Mouse (Mus musculus) regulatory T cell (primary cell): ENCODE data around the gene Msl3.

Experiments
- in situ Hi-C: fragments of 300-600 bp; cut with MboI, MseI; formaldehyde crosslinking; loops from one replicate; pipeline ENCODE4 v1.15.1; 2025; ENCODE audit warnings: high pct_unique_total_duplicates

The Msl3 gene

GRCm38 (mm10) chrX:168673525-168674406 is at the start of gene Msl3:
TSS of gene Msl3 (minus strand) at chrX:168673898.
- in situ Hi-C loops = loop anchor here (25.0 kb wide), 1 partner anchor 639 kb away; the partner anchor contains the start of gene Hccs

DNA sequence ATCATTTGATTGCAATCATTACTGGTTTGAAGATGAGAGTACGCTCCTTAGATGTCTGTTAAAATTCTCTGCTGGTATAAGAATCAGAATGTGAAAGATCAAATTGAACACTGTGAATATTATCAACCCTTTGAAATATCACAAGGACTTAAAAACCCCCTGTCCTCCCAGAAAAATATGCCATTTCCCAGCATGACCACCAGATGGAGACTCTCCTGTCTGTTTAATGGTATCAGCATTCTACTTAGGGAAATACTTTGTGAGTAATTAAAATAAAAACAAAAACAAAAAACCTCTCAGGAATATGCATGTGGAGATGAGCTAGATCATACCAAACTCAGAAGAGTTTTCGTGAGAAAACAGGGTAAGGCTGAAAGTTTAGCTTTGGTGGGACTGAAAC is 44.3 kb upstream of the Msl3 start:
- in situ Hi-C loops = no loop called here

- in situ Hi-C loops = loop anchor here (25.0 kb wide), 1 partner anchor 638 kb away; the partner anchor contains the start of gene Hccs
Observed at GRCm38 (mm10) chrX:168674407-168674962, 787 bp upstream of the Msl3 start.

DNA sequence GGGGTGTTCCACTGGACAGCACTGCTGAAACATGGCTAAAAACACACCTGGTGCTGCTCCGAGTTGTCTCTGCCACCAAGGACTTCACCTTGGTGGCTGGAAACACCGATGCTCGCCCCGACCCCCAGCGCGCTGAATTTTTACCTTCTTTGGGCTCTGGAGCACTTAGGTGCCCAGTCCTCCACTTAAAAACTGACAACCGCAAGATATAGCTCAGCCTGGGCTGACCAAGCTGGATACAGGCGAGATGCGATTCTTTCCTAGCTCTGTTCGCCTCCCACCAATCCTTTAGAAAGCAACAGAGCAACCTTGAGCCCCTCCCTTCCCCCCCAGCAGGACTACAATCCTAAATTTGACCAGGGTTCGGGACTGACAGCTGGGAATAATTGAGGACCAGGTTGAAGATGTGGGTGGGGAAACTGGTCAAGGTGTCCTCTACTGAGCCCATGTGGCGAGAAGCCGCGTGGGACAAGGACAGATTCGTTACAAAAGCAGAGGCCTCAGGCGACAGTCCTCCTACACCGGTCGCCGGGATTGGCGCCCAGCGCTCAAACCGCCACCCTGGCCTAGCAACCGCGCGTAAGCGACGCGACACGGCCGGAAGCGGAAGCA is 679 bp downstream of the Msl3 start:
- in situ Hi-C loops = loop anchor here (25.0 kb wide), 1 partner anchor 639 kb away; the partner anchor contains the start of gene Hccs

- in situ Hi-C loops = loop anchor here (25.0 kb wide), 1 partner anchor 640 kb away; the partner anchor contains the start of gene Hccs
Observed at GRCm38 (mm10) chrX:168672425-168672824, 1.3 kb downstream of the Msl3 start.

GRCm38 (mm10) chrX:168663982-168664689 is 9.6 kb downstream of the Msl3 start:
- in situ Hi-C loops = loop anchor here (25.0 kb wide), 1 partner anchor 648 kb away; the partner anchor contains the start of gene Hccs

DNA sequence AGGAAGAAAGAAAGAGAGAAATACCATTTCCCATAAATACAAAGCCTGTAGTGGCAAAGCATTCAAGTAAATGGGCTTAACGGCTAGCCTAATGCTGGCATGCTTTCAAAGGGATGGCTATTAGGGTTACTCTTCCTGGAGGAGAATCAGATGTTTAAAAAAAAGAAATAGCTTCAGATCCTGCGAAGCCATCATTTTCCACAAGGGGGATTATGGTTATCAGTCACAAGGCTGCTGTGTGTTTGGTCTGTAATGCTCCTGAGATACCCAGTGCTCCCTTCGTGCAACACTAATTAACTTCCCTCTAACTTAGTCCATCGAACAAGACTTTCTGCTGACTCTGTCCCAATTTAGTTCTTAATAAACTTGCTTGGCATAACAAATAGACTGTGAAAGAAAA is 13.5 kb downstream of the Msl3 start:
- in situ Hi-C loops = loop anchor here (25.0 kb wide), 1 partner anchor 652 kb away; the partner anchor contains the start of gene Hccs

GRCm38 (mm10) chrX:168659803-168660202 is 13.9 kb downstream of the Msl3 start:
- in situ Hi-C loops = loop anchor here (25.0 kb wide), 1 partner anchor 652 kb away; the partner anchor contains the start of gene Hccs

DNA sequence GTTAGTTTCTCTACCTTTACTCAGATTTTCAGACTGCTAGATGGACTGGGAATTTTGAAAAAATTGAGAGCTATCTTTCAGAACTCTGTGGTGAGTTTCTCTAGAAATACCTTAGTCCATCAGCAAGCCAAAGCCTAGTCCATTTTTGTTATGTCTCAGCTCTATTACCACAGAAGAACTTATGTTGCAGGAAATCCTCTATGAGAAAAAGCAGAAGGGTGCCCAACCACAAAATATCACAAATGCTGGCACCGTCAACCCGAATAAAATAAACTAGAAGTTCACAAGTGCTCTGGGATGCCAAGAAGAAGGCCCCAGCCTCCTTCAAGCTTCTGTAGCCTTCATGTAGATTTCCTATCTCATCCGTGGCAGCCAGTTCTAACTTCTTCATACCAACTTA is 14.4 kb downstream of the Msl3 start:
- in situ Hi-C loops = loop anchor here (25.0 kb wide), 1 partner anchor 653 kb away; the partner anchor contains the start of gene Hccs

DNA sequence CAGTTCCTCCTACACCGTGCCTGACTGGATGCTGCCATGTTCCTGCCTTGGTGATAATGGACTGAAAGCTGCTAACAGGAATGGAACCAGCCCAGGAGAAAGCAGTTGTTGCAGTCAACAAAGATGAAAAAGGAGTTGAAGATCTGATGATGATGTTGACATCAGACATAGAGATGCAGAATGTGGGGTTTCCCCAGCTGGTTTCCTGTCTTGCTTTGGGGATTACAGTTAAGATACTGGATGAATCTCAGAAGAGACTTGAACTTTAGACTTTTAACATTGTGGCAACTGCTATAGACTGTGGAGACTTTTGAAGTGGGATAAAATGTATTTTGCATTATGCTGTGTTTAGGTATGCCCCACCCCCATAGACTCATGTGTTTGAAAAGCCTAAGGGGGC is 15.9 kb downstream of the Msl3 start:
- in situ Hi-C loops = loop anchor here (25.0 kb wide), 1 partner anchor 655 kb away; the partner anchor contains the start of gene Hccs

GRCm38 (mm10) chrX:168649336-168649735 is 24.4 kb downstream of the Msl3 start:
- in situ Hi-C loops = no loop called here

- in situ Hi-C loops = no loop called here
Observed at GRCm38 (mm10) chrX:168647746-168648145, 26.0 kb downstream of the Msl3 start.

- in situ Hi-C loops = no loop called here
Observed at GRCm38 (mm10) chrX:168643451-168643850, 30.2 kb downstream of the Msl3 start.

- in situ Hi-C loops = no loop called here
Observed at GRCm38 (mm10) chrX:168639556-168640356, 33.9 kb downstream of the Msl3 start.
